In genomic region chr7:49199366-49199765, GRCm38 (mm10) we compare ENCODE assay signal across 12 mouse cellular contexts.
A peak's percentile ranks its signal among the peaks of the same experiment; 100 is the strongest.
DNase-seq lines count a peak whose midpoint lies in the region; ATAC-seq and TF ChIP-seq lines count a peak whose summit lies in the region.
"Had no signal": no experiment of that assay in that cellular context is flagged by ENCODE, and none has a peak within 500 bp of the region (broad histone marks: within the 10 kb centered on the region; RNA-seq: fewer than 3 reads in every experiment).

No protein-coding gene starts in this region.

- no peak overlapping the region for H3K9ac ChIP-seq in forebrain, embryonic 16.5 days (replicated peaks; ENCODE audit: low read depth, low read length)
- H3K9ac ChIP-seq in neural tube, embryonic 13.5 days = no peak overlapping the region
- H3K9ac ChIP-seq in kidney, embryonic 14.5 days (ENCODE audit: low read depth, low read length) = no peak overlapping the region
- H3K9ac ChIP-seq: intestine, embryonic 15.5 days; limb, embryonic 13.5 days had no signal

- no peak overlapping the region for H3K4me2 ChIP-seq in forebrain, embryonic 16.5 days (ENCODE audit: low read length)
- no peak overlapping the region for H3K4me2 ChIP-seq in neural tube, embryonic 13.5 days
- no peak overlapping the region for H3K4me2 ChIP-seq in kidney, embryonic 14.5 days (replicated peaks; ENCODE audit: low read depth, low read length)
- H3K4me2 ChIP-seq: intestine, embryonic 15.5 days; limb, embryonic 13.5 days had no signal

- 26% methylated on average over 6 of the region's 6 CpGs for WGBS in forebrain, embryonic 16.5 days
- 18% methylated on average over 6 of the region's 6 CpGs for WGBS in neural tube, embryonic 13.5 days
- WGBS in kidney, embryonic 14.5 days = 42% methylated on average over 6 of the region's 6 CpGs

- no peaks in the 10 kb centered on the region for H3K27me3 ChIP-seq in forebrain, embryonic 16.5 days (replicated peaks; ENCODE audit: control insufficient read depth, insufficient read depth, low read length)
- no peaks in the 10 kb centered on the region for H3K27me3 ChIP-seq in neural tube, embryonic 13.5 days
- H3K27me3 ChIP-seq in kidney, embryonic 14.5 days (ENCODE audit: control insufficient read depth, insufficient read depth, low read length) = no peaks in the 10 kb centered on the region; the same call in 1 of the 2 replicates
- H3K27me3 ChIP-seq: intestine, embryonic 15.5 days; limb, embryonic 13.5 days had no signal

- ATAC-seq in forebrain, embryonic 16.5 days = peak; percentile 93
- peak; percentile 68 for ATAC-seq in neural tube, embryonic 13.5 days (ENCODE audit: low read depth)
- no peak for ATAC-seq in erythroblast, adult 5-6 weeks (replicated peaks; ENCODE audit: low FRiP score, poor library complexity, severe bottlenecking)
- ATAC-seq in megakaryocyte progenitor cell, adult 5-6 weeks (replicated peaks; ENCODE audit: poor library complexity) = no peak
- no peak for ATAC-seq in kidney, embryonic 14.5 days (ENCODE audit: low FRiP score, low TSS enrichment)
- ATAC-seq: intestine, embryonic 15.5 days had no signal

- no peaks in the 10 kb centered on the region for H3K36me3 ChIP-seq in forebrain, embryonic 16.5 days (ENCODE audit: control insufficient read depth, insufficient read depth)
- no peaks in the 10 kb centered on the region for H3K36me3 ChIP-seq in neural tube, embryonic 13.5 days
- H3K36me3 ChIP-seq in kidney, embryonic 14.5 days (ENCODE audit: control insufficient read depth, insufficient read depth, low read length) = no peaks in the 10 kb centered on the region
- H3K36me3 ChIP-seq: intestine, embryonic 15.5 days; limb, embryonic 13.5 days had no signal

- peaks cover 9% of the 10 kb centered on the region for H3K4me1 ChIP-seq in forebrain, embryonic 16.5 days (replicated peaks; ENCODE audit: control insufficient read depth, insufficient read depth, low read length)
- peaks cover 38% of the 10 kb centered on the region for H3K4me1 ChIP-seq in neural tube, embryonic 13.5 days (replicated peaks)
- H3K4me1 ChIP-seq in kidney, embryonic 14.5 days (ENCODE audit: control insufficient read depth, insufficient read depth, low read length) = 0 out of 2 replicates have a peak, but pooled peaks cover 4% of the 10 kb centered on the region

- peak overlapping the region; percentile 60 for H3K27ac ChIP-seq in forebrain, embryonic 16.5 days (ENCODE audit: low read length)
- H3K27ac ChIP-seq in layer of hippocampus, adult 2 months = peak overlapping the region; percentile 84
- peak overlapping the region; percentile 65 for H3K27ac ChIP-seq in neural tube, embryonic 13.5 days (replicated peaks)
- no peak overlapping the region for H3K27ac ChIP-seq in kidney, embryonic 14.5 days (ENCODE audit: low read depth, low read length)
- H3K27ac ChIP-seq: intestine, embryonic 15.5 days; limb, embryonic 13.5 days had no signal

- peak; percentile 27 for DNase-seq in CD4-positive helper T cell, adult 2 months (ENCODE audit: low read depth, low spot score)
- peak; percentile 83 to 85 for DNase-seq in layer of hippocampus, adult 2 months (ENCODE audit: low spot score in 2 of 2)
- no peak for DNase-seq in spleen, postnatal 36 days (ENCODE audit: low spot score in 2 of 2)
- DNase-seq: cerebellum, adult 18-20 months; heart, adult 11 months had no signal

- TF ChIP-seq CTCF in layer of hippocampus, adult 2 months (conservative IDR thresholded peaks at IDR 0.05) = no peak

- H3K9me3 ChIP-seq in forebrain, embryonic 16.5 days (ENCODE audit: control insufficient read depth, low read length) = no peaks in the 10 kb centered on the region
- no peaks in the 10 kb centered on the region for H3K9me3 ChIP-seq in neural tube, embryonic 13.5 days
- no peaks in the 10 kb centered on the region for H3K9me3 ChIP-seq in kidney, embryonic 14.5 days (ENCODE audit: control insufficient read depth, low read length)
- H3K9me3 ChIP-seq: intestine, embryonic 15.5 days; limb, embryonic 13.5 days had no signal

- H3K4me3 ChIP-seq in forebrain, embryonic 16.5 days (replicated peaks; ENCODE audit: low read length) = no peak overlapping the region
- H3K4me3 ChIP-seq in layer of hippocampus, adult 2 months = peak overlapping the region; percentile 15; the same call in 1 of the 2 replicates
- no peak overlapping the region for H3K4me3 ChIP-seq in neural tube, embryonic 13.5 days
- no peak overlapping the region for H3K4me3 ChIP-seq in kidney, embryonic 14.5 days (ENCODE audit: low read length)
- H3K4me3 ChIP-seq: intestine, embryonic 15.5 days; limb, embryonic 13.5 days had no signal

Comparison
In these comparisons a context has a peak if more than half of its experiments do, and no peak if none do; other contexts are left out.
1. DNase-seq: peak in CD4-positive helper T cell, adult 2 months (single experiment) and layer of hippocampus, adult 2 months (2 of 2); none in spleen, postnatal 36 days (0 of 2).
2. ATAC-seq: peak in forebrain, embryonic 16.5 days (single experiment) and neural tube, embryonic 13.5 days (single experiment); none in erythroblast, adult 5-6 weeks (single experiment), megakaryocyte progenitor cell, adult 5-6 weeks (single experiment) and kidney, embryonic 14.5 days (single experiment).